ENCODE assay signal across 12 mouse cellular contexts in genomic region chr19:52449392-52449791, GRCm38 (mm10).
"Had no signal": no experiment of that assay in that cellular context is flagged by ENCODE, and none has a peak within 500 bp of the region (broad histone marks: within the 10 kb centered on the region; RNA-seq: fewer than 3 reads in every experiment).

No protein-coding gene starts in this region.

- ATAC-seq: lung, postnatal 0 days; midbrain, embryonic 13.5 days had no signal

- H3K4me2 ChIP-seq: liver, embryonic 11.5 days; liver, embryonic 15.5 days; midbrain, embryonic 13.5 days; stomach, embryonic 15.5 days had no signal

- H3K36me3 ChIP-seq: limb, embryonic 10.5 days; liver, embryonic 15.5 days; midbrain, embryonic 13.5 days; stomach, embryonic 15.5 days had no signal

- H3K27me3 ChIP-seq: liver, embryonic 15.5 days; midbrain, embryonic 13.5 days; stomach, embryonic 15.5 days had no signal

- H3K27ac ChIP-seq: limb, embryonic 10.5 days; liver, embryonic 15.5 days; midbrain, embryonic 13.5 days; stomach, embryonic 15.5 days had no signal

- DNase-seq: kidney, adult 11 months; lung, adult 2 months; lung, postnatal 36 days; right cerebral cortex, postnatal 14 days; thymus, adult 2 months; thymus, postnatal 25 days had no signal

- H3K4me1 ChIP-seq: limb, embryonic 10.5 days; liver, embryonic 15.5 days; midbrain, embryonic 13.5 days; stomach, embryonic 15.5 days had no signal

- H3K9me3 ChIP-seq: limb, embryonic 10.5 days; liver, embryonic 15.5 days; midbrain, embryonic 13.5 days; stomach, embryonic 15.5 days had no signal

- H3K4me3 ChIP-seq: limb, embryonic 10.5 days; liver, embryonic 15.5 days; midbrain, embryonic 13.5 days; stomach, embryonic 15.5 days had no signal

- H3K9ac ChIP-seq: liver, embryonic 15.5 days; midbrain, embryonic 13.5 days; stomach, embryonic 15.5 days had no signal
